Mouse (Mus musculus) inflammation-experienced regulatory T-cells, adult 6 months (primary cell): ENCODE measurements around the gene Cald1. TPM values are rescaled to one million over a fixed set of nuclear protein-coding genes. Genes with fewer than 3 reads are reported as not detected.

ENCODE experiments used
- ATAC-seq: one replicate; pipeline ENCODE4 v1.8.0; 2017
- polyA plus RNA-seq, 3 experiments: library from polyadenylated mRNA; unstranded; fragments of 100-300 nt; shearing (Covaris generic); gene quantifications; one replicate each; pipeline ENCODE4 v1.2.1; 2017

The Cald1 gene
- polyA plus RNA-seq, 3 experiments from 2014 or later: 0.21 to 0.59 TPM; not detected in 1

DNA sequence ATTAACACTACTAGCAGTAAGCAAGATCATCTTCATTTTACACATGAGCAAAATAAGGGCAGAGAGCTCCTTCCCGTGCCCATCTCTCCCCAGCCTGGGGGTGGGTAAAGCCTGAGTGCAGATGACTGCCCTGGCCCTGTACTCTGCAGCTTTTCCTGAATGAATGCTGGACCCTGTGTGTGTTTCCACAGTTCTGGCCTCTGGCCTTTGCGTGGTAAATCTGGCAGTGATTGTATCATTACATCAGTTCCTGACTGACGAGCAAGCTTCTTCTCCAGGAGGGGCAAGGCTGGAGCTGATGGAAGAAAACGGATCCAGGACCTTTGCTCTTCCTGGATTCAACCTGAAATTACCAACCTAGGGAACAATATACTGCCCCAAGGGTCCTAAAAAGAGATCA is 122.1 kb downstream of the Cald1 start:
- ATAC-seq: no peak

- ATAC-seq: no peak
Measured at GRCm38 (mm10) chr6:34721740-34722139, 123.4 kb downstream of the Cald1 start.

- ATAC-seq: no peak
Measured at GRCm38 (mm10) chr6:34722660-34723059, 124.4 kb downstream of the Cald1 start.

GRCm38 (mm10) chr6:34723250-34723904 is 125.1 kb downstream of the Cald1 start:
- no peak for ATAC-seq

DNA sequence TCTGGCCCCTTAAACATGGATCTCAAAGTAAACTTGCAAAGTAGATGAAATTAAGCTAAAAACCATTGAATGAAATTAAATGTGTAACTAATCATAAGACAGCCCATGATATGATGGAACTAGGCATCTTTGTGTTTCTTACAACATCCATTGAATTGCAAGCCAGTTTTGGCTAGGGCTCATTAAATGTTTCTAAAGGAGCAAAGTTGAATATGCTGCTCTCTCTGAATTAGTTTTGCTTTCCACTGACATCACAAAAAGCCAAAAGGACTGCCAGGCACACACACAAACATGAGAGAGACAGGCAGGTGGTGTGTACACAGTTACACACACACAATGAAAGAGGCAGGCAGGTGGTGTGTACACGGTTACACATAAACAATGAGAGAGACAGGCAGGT is 127.4 kb downstream of the Cald1 start:
- no peak for ATAC-seq

DNA sequence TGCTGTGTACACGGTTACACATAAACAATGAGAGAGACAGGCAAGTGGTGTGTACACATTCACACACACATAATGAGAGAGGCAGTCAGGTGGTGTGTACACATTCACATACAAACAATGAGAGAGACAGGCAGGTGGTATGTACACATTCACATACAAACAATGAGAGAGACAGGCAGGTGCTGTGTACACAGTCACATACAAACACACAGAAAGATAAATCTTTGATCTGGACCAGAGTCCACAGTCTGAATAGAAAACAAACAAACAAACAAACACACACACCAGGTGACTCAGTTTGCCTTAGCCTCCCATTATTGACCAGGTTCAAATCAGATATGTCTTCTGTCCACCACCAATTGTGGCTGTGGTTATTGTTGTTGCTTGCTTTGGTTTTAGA is 127.8 kb downstream of the Cald1 start:
- ATAC-seq: no peak

DNA sequence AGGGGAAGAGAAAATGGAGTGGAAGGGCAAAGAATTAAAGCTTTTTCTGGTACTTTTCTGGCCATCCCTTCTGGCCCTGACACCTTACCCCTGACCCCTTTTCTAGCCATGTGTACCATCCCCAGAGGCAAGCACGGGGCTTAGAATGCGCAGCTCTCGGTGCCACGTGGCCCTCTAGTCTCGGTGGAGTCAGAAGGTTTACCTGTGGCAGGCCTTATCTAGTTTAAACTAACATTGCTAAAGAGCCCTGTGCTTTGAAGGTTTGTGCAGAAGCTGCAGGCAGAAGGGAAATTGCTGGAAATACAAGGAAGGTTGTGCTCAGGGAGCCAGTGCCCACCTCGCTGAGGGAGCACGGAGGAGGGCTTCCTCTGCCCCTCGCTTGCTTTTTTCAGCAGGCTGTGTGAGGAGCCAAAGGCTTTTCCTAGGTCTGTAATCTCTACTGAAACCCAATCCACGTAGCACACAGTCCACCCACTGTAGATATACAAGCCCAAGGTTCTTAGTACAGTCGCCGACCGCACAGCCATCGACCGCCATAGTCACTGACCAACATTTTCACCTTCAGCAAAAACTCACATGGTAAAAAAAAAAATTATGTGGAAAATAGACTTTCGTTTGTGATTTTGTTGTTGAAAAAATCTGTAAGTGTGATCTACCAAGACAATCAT is 129.2 kb downstream of the Cald1 start:
- ATAC-seq: no peak

DNA sequence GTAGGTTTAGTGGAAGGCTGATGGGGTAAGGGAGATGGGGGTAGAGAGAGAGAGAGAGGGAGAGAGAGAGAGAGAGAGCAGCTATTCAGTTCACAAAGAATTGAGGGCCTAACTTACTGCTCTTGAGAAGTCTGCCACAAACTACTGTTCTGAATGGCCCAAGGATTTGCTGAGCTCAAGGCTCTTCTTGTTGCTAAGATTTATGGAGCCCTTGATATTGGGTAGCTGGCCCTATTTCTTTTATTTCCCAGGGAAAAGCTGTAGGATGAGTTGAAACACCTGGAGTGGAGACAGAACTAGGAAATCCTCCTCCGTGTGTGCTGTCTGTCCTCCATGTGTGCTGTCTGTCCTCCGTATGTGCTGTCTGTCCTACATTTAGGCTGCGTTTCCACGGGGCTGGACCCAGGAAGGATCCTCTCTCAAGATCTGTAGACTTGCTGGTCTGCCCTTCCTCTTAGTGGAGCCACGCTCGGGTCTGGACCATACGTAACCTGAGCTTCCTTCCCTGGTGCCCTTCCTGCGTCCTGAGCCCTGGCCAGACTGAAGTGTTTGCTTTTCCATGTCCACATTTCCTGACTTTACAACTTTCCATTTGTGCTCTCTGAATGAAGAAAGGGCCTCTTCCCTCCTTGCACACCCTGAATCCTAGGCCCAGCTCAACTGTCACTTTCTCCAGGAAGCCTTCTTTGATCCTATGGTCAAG is 131.3 kb downstream of the Cald1 start:
- ATAC-seq: no peak

- no peak for ATAC-seq
Measured at GRCm38 (mm10) chr6:34731007-34731406, 132.7 kb downstream of the Cald1 start.

- ATAC-seq: no peak
Measured at GRCm38 (mm10) chr6:34731529-34731928, 133.2 kb downstream of the Cald1 start.

DNA sequence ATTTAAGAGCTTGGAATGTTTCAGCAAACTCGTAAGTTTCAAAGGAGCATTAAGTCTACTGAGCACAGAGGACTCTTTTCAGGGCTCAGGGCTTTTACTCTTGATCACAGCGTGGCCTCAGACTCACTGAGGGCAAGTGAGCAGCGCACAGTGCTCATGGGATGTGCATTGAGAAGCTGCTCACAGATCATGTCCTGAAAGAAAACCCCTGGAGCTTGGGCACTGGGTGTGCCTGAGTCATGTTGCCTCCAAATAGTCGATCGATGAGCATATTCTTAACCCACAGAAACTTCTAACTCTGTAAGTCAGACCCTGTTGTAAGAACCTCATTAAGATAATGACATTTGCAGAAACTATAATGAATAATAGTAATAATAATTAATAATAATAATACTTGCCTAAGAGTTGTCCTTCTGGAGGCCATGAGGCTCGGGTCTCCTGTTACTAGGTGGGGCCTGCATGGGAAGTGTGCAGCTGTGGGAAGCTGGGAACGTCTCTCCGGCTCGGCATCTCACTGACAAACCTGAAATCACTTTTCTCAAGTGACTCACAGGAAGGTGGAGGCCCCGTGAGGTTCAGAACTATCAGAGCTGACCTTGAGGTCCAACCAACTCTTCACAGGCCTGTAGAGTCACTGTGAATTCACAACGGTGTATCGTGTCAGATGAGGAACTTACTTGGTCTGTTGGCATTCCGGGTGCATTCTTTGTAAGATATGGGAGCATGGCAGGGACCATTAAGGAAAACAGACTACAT is 136.8 kb downstream of the Cald1 start:
- no peak for ATAC-seq

- no peak for ATAC-seq
Measured at GRCm38 (mm10) chr6:34736934-34737333, 138.6 kb downstream of the Cald1 start.

GRCm38 (mm10) chr6:34743946-34744345 is 145.6 kb downstream of the Cald1 start:
- no peak for ATAC-seq

GRCm38 (mm10) chr6:34747846-34748245 is 149.5 kb downstream of the Cald1 start:
- no peak for ATAC-seq

DNA sequence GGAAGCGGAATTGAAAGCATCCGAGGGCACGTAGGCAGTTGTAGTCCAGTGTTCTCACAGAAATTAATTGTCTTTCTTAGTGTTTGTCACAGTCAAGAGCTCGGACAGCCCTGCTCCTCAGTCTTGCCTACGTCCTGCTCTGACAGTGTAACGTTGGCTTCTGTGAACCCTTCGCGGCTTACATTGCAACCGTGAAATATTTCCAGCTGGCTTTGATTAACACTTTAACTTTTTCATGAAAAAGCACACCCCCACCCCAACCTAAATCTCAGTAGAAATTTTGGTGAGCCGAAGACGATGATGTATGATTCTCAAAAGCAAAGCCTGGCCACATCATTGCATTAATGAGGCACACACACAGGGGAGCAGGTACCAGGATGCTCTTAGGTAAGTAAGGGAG is 150.3 kb downstream of the Cald1 start:
- no peak for ATAC-seq

GRCm38 (mm10) chr6:34749526-34749925 is 151.2 kb downstream of the Cald1 start:
- ATAC-seq: no peak

GRCm38 (mm10) chr6:34750487-34751120 is 152.3 kb downstream of the Cald1 start:
- no peak for ATAC-seq

GRCm38 (mm10) chr6:34751625-34752024 is 153.3 kb downstream of the Cald1 start:
- no peak for ATAC-seq

- ATAC-seq: no peak
Measured at GRCm38 (mm10) chr6:34754448-34754847, 156.1 kb downstream of the Cald1 start.

- ATAC-seq: no peak
Measured at GRCm38 (mm10) chr6:34758340-34758739, 160.0 kb downstream of the Cald1 start.

- no peak for ATAC-seq
Measured at GRCm38 (mm10) chr6:34760023-34760422, 161.7 kb downstream of the Cald1 start.

- ATAC-seq: no peak
Measured at GRCm38 (mm10) chr6:34765721-34766120, 167.4 kb downstream of the Cald1 start.

DNA sequence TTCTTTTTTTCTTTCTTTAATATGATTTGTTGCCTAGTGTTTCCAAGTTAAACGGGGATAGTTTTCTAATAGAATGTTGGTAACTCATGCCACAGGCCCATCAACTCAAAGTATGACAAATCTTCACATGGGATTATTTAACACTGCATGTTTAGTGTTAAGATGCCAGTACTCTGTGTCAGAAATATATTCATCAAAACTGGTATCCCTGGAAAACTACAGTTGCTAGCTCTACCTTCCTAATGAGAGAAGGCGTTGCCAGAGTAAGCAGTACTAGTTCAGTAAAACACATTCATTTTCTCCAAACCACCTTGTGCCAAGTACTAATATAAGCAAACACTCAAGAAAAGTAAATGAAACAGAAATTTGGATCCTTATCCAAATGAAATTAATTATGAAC is 171.7 kb downstream of the Cald1 start:
- ATAC-seq: no peak
